Mouse (Mus musculus): ENCODE results near the gene St8sia1.

DNA sequence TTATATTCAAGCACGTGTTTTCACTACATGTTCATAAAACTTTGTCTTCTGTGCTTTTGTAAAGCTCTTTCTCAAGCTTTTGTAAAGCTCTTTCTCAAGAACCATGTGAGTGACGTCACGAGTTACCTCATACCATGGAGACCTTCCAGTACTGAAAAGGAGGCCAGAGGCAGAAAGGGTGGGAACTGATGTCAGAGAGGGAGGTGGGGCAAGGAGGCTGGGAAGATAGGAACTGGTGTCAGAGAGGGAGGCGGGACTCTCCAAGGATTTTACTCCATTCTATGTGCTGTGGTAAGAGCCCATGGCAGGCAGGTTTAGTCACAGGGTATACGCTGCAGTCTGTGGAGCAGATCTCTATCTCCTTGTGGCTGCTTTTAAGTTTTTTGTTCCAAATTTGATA is 31.3 kb upstream of the St8sia1 start:
- no peak for TF ChIP-seq POLR2A (IDR thresholded peaks at IDR 0.05; ENCODE audit: control insufficient read depth, low read depth, low read length)
- no peak for TF ChIP-seq CTCF (IDR thresholded peaks at IDR 0.05; ENCODE audit: control insufficient read depth, insufficient read depth, insufficient replicate concordance, low read depth, low read length)
